Mouse (Mus musculus) natural killer cell, adult 2 months (primary cell): Measurements from ENCODE around the gene Abl1.
A peak's percentile ranks its signal among the peaks of the same experiment; 100 is the strongest.

Experiments
- DNase-seq, 2 experiments: peaks; one replicate each; pipeline ENCODE4 v3.0.0; 2022; ENCODE audit warnings: low spot score in 2 of 2

Abl1 gene

DNA sequence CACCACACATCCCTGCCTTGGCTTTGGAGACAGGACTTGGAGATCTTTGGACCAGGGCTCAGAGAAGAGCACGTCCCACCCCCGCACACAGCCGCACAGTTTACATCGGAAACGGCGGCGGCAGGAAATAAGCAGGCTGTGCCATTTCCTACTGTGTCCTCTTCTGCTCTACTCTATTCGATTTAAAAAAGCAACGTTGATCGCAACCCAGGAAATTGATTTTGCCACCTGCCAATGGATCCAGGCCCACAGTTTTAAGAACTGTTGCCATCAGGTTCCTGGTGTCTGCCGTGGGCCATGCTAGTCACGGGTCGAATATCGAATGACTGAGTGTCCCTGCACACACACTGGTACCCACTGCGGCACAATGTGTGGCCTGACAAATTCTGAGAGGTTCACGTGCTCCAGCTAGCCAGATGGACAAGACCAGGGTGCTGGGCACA lies 137.3 kb downstream of the Abl1 start:
- DNase-seq, result no peak

DNA sequence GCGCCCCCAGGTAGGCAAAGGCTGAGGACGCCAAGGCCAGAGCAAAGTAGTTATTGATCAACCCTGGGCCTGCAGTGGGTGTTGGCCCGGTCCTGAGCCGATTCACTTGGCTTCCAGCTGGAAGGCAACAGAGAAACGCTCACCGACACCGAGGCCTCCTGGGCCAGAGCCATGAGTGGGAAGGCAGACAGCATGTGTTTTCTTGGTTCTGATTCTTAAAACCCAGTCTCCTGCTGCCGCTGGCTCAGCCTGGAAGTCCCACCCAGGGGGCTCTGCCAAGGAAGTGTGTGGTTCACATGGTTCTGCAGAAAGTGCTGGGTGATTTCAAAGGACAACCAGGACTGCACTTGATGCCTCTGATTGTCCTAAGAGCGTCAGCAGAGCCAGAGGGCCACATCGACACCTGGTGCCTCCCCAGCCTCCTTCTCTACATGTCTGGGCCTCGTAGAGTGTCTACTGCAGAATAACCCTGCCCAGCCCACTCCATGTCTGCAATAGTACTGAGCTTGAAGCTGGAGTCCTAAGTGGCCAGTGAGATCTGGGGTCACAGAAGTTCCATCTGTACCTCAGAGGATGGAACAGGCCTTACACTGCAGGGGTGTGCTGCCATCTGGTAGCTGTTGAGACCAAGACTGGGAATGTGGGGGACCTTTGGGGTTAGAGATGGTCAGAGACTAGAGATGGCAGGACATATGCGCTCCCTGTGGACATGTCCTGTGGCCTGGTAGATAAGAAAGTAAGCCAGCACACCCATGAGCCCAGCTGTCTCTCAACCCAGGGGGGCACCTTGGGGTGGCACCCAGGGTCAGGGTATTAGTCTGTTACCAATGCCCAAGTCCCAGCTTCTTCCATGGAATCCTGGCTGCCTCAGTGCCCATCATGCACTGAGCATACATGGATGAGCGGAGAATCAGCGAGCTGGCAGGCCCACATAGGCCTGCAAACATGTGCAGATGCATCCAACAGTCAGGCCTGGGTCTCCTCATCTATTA lies 138.2 kb downstream of the Abl1 start:
- no peak for DNase-seq

DNA sequence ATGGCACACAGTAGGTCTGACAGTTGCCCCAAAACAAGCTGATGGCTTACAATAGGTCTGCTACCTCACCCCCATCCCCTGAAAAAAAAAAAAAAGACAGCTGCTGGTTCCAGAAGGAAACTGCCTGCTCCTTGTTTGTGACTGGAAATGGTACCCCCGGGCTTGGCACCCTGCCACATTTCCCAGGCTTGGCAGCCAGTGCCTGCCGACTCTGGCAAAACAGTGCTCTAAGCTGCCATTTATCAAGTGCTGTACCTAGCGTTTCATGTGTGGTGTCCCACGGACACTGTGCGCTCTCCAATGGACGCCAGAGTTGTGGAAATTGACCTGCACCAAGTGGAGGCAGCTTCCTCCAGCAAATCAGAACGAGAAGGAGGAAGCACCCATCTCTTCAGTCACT lies 139.7 kb downstream of the Abl1 start:
- no peak for DNase-seq

GRCm38 (mm10) chr2:31828311-31828825 lies 140.2 kb downstream of the Abl1 start:
- DNase-seq, result no peak

- no peak for DNase-seq
Measured at GRCm38 (mm10) chr2:31836091-31836490, 147.9 kb downstream of the Abl1 start.

DNA sequence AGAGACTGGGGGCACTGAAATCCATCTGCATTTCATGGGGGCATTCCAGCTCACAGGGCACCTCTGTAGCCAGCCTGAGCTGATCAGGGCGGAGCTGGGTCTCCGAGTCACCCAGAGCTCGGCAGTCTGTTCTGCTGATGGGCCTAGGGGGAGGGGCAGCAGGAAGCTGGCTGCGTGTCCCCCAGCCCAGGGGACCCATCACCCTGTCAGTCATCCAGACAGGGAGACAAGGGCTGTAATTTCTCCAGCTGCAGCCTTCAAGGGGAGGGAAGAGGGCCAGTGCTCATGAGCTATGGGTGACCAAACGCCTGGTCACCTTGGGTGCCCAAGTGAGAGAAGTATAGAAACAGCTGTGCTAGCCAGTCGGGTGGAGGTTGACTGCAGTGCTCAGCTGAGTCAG lies 148.8 kb downstream of the Abl1 start:
- no peak for DNase-seq

DNA sequence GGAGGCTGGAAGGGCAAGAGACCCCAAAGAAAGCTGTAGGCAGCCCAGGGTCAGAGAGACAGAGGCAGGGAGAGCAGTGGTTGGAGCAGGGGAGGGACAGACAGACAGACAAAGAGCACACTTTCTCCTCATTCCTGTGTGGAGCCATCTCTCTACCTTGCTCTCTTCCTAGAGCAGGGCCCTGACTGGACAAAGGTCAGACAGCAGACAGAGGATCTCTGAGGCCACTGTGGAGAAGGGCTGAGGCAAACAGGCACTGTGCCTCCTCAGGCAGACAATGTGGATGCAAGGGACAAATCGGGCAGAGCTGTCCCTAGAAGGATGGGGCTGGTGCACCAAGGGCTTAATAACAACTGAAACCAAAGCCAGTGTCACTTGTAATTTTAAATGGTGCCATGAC lies 150.7 kb downstream of the Abl1 start:
- no peak for DNase-seq

GRCm38 (mm10) chr2:31844729-31845136 lies 156.6 kb downstream of the Abl1 start:
- no peak for DNase-seq

- DNase-seq, result no peak
Measured at GRCm38 (mm10) chr2:31845512-31845895, 157.3 kb downstream of the Abl1 start.

DNA sequence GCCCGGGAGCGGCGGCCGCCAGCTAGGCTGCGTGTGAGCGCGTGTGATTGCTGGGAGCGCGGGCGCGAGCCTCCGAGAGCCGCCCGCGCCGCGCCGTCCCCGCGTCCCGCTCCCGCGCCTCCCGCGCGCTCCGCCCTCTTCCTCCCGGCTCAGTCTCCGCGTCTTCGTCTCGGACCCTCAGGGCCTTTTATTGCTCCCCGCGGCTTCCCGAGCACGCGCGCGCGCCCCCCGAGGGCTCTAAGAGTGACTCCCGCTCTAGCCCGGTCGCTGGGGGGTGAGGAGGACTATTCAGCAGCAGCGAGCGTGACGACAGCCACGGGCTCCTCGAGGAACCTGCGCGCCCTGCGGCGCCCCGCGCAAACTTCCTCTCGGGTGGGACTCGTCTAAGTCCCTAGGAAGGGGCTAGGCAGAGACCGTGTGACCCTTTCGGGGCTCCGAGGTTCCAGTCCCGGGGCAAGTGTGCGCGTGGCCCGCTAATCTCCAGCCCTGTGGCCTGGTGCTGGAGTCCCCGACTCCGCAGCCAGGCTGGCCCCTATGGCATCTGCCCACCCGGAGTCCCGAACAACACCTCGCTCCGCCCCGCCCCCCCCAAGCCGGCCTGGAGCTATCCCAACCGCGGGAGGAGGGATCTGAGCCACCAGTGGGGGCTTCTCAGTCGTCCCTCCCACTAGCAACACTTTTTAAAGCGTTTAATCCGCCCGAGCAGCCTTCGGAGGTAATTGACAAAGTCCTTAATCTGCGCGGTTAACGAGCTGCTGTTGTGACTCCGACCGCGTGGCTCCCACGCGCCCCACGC lies 157.9 kb downstream of the Abl1 start, which contains the start of gene Fibcd1:
Gene Fibcd1 (minus strand): TSS at position 110 of the 796 bp plus-strand sequence.
- DNase-seq, result no peak

- no peak for DNase-seq
Measured at GRCm38 (mm10) chr2:31846692-31847660, 158.8 kb downstream of the Abl1 start.

DNA sequence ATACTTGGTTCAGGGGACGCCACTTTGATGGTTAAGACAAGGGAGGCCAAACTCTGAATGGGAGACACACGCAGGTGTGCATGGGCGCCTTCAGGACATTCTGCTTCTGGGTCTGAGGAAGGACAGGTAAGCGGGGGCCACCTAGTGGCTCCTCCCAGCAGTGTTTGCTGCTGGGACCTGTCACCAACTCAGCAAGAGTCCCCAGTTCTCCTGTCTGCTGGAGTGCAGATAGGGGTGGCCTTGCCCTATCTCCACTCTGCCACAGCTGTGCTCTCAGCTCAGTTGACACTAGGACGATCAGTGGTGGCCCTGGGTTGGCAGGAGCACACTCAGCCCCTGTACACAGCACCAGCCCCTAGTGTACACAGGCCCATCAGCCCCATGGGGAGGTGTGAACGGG lies 159.7 kb downstream of the Abl1 start:
- peak; percentile 33 to 55 for DNase-seq

DNA sequence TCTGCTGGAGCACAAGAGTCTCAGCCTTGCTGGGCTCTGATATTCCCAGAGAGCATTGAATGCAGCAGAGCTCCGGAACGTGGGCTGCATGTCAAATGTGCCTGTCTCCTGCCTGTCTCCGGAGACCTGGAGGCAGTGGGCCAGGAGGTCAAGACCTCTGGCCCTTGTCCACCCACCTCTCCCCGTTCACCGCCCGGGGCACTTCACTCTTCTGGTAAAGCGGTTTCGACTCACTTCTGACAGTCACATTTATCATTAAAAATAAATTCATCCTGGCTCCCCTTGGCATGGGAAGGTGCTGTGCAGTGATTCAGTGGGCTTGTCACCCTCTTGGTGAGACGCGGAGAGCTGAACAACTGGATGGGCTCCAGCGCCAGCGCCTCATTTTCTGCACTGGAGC lies 162.0 kb downstream of the Abl1 start:
- no peak for DNase-seq
